Mouse (Mus musculus): ENCODE measurements around the gene Fam221a.
"Not testable (repeated sequence)": the region's sequence is repeated elsewhere in the genome, so short reads cannot be mapped to it uniquely, and the experiment has no call there.

The Fam221a gene

GRCm38 (mm10) chr6:49378328-49378727 is 10.8 kb downstream of the Fam221a start:
- in situ Hi-C loops (cut with MboI, MseI), result no loop called here

GRCm38 (mm10) chr6:49394276-49394675 is 26.7 kb downstream of the Fam221a start:
- in situ Hi-C loops (cut with MboI, MseI), result loop anchor here (5.0 kb wide), 1 partner anchor 162 kb away; no protein-coding TSS in a partner anchor

GRCm38 (mm10) chr6:49395316-49395715 is 27.8 kb downstream of the Fam221a start, which contains the start of gene Stk31:
Stk31 (plus strand) TSS chr6:49395604.
- in situ Hi-C loops (cut with MboI, MseI), result no loop called here

GRCm38 (mm10) chr6:49397466-49397865 is 29.9 kb downstream of the Fam221a start:
- in situ Hi-C loops (cut with MboI, MseI), result no loop called here

GRCm38 (mm10) chr6:49398365-49398764 is 30.8 kb downstream of the Fam221a start:
- in situ Hi-C loops (cut with MboI, MseI), result no loop called here

GRCm38 (mm10) chr6:49410830-49411229 is 43.3 kb downstream of the Fam221a start:
- in situ Hi-C loops (cut with MboI, MseI), result no loop called here

GRCm38 (mm10) chr6:49412967-49413366 is 45.4 kb downstream of the Fam221a start:
- in situ Hi-C loops (cut with MboI, MseI), result not testable (repeated sequence)

- in situ Hi-C loops (cut with MboI, MseI), result no loop called here
Measured at GRCm38 (mm10) chr6:49415971-49416370, 48.4 kb downstream of the Fam221a start.

GRCm38 (mm10) chr6:49437306-49437705 is 69.8 kb downstream of the Fam221a start:
- in situ Hi-C loops (cut with MboI, MseI), result no loop called here
